Comparison of ENCODE assay signal across 25 mouse cellular contexts in the genomic region with DNA sequence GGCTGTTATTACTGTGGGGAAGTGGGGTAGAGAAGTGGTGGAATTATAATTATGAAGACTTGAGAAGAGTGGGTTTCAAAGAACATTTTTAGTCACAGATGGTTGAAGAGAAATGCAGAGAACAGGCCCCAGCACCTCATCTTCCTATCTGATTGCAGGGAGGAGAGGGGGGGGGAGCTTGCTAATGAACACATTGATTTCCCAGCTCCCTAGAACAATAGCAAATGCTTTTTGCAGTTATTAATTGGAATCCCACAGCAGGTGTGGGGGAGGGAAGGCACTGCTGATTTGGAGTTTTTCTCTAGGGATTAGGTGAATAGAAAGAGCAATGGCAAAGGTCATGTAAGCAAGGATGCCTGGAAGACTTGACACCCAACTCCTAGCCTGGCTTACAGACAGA.
DNase-seq lines count a peak whose midpoint lies in the region; ATAC-seq and TF ChIP-seq lines count a peak whose summit lies in the region.
"Had no signal": no experiment of that assay in that cellular context is flagged by ENCODE, and none has a peak within 500 bp of the region (broad histone marks: within the 10 kb centered on the region; RNA-seq: fewer than 3 reads in every experiment).

No protein-coding gene starts in this region.

- DNase-seq in forebrain, embryonic 10.5 days (ENCODE audit: extremely low spot score, low spot score) = no peak
- DNase-seq in forebrain, postnatal 0 days = no peak
- peak; percentile 31 to 80 for DNase-seq in layer of hippocampus, adult 18-20 months (ENCODE audit: low spot score in 2 of 2)
- no peak for DNase-seq in layer of hippocampus, postnatal 25 days (ENCODE audit: extremely low spot score in 1 of 2, low spot score in 1 of 2)
- DNase-seq in layer of hippocampus, adult 2 months (ENCODE audit: low spot score in 2 of 2) = peak; percentile 62
- peak; percentile 31 for DNase-seq in telencephalon, adult 2 months (ENCODE audit: low read depth, low spot score)
- no peak for DNase-seq in lung, adult 2 months
- DNase-seq: adrenal gland, adult 2 months; cerebellum, adult 2 months; cerebellum, postnatal 25 days; gastrocnemius, postnatal 36 days; heart, adult 2 months; kidney, postnatal 4 days; liver; lung, postnatal 4 days; midbrain, embryonic 14.5 days; thymus, adult 18-20 months; thymus, postnatal 4 days had no signal

- H3K9me3 ChIP-seq in forebrain, embryonic 10.5 days = no peaks in the 10 kb centered on the region
- no peaks in the 10 kb centered on the region for H3K9me3 ChIP-seq in forebrain, postnatal 0 days (ENCODE audit: low read length)
- H3K9me3 ChIP-seq in heart, embryonic 12.5 days (replicated peaks) = no peaks in the 10 kb centered on the region
- H3K9me3 ChIP-seq: limb, embryonic 10.5 days; liver, embryonic 15.5 days; stomach, embryonic 15.5 days had no signal

- TF ChIP-seq CTCF in forebrain, postnatal 0 days (IDR thresholded peaks at IDR 0.05; ENCODE audit: low read depth) = no peak
- no peak for TF ChIP-seq CTCF in layer of hippocampus, adult 2 months (conservative IDR thresholded peaks at IDR 0.05)
- no peak for TF ChIP-seq CTCF in lung, adult 2 months (IDR thresholded peaks at IDR 0.05; ENCODE audit: insufficient read depth, low read length)

- H3K9ac ChIP-seq in forebrain, postnatal 0 days = no peak overlapping the region
- H3K9ac ChIP-seq in heart, embryonic 12.5 days = no peak overlapping the region
- H3K9ac ChIP-seq: liver, embryonic 15.5 days; stomach, embryonic 15.5 days had no signal

- H3K4me1 ChIP-seq in forebrain, embryonic 10.5 days = peaks cover 61% of the 10 kb centered on the region
- no peaks in the 10 kb centered on the region for H3K4me1 ChIP-seq in forebrain, postnatal 0 days (ENCODE audit: insufficient read depth)
- no peaks in the 10 kb centered on the region for H3K4me1 ChIP-seq in lung, adult 2 months (ENCODE audit: control insufficient read depth, insufficient read depth, low read length)
- no peaks in the 10 kb centered on the region for H3K4me1 ChIP-seq in heart, embryonic 12.5 days (replicated peaks)
- H3K4me1 ChIP-seq: limb, embryonic 10.5 days; liver, embryonic 15.5 days; stomach, embryonic 15.5 days had no signal

- H3K36me3 ChIP-seq in forebrain, embryonic 10.5 days (replicated peaks) = no peaks in the 10 kb centered on the region
- no peaks in the 10 kb centered on the region for H3K36me3 ChIP-seq in forebrain, postnatal 0 days (ENCODE audit: insufficient read depth)
- H3K36me3 ChIP-seq in heart, embryonic 12.5 days = no peaks in the 10 kb centered on the region
- H3K36me3 ChIP-seq: limb, embryonic 10.5 days; liver, embryonic 15.5 days; stomach, embryonic 15.5 days had no signal

- peaks cover 18% of the 10 kb centered on the region; the same call in 1 of the 2 replicates for H3K27me3 ChIP-seq in forebrain, embryonic 10.5 days (ENCODE audit: poor library complexity, severe bottlenecking)
- no peaks in the 10 kb centered on the region for H3K27me3 ChIP-seq in forebrain, postnatal 0 days (ENCODE audit: insufficient read depth, low read length)
- no peaks in the 10 kb centered on the region for H3K27me3 ChIP-seq in heart, embryonic 12.5 days (replicated peaks)
- H3K27me3 ChIP-seq: liver, embryonic 15.5 days; Patski; stomach, embryonic 15.5 days had no signal

- no peak for TF ChIP-seq POLR2A in lung, adult 2 months (IDR thresholded peaks at IDR 0.05; ENCODE audit: borderline replicate concordance, extremely low read depth, low read depth, low read length)

- H3K27ac ChIP-seq in forebrain, embryonic 10.5 days = peak overlapping the region; percentile 68
- no peak overlapping the region for H3K27ac ChIP-seq in forebrain, postnatal 0 days (ENCODE audit: low read depth, low read length)
- H3K27ac ChIP-seq in layer of hippocampus, adult 2 months = peak overlapping the region; percentile 88
- no peak overlapping the region for H3K27ac ChIP-seq in heart, embryonic 12.5 days (ENCODE audit: poor library complexity, severe bottlenecking)
- H3K27ac ChIP-seq: heart, adult 2 months; left cerebral cortex, adult 2 months; limb, embryonic 10.5 days; liver, embryonic 15.5 days; stomach, embryonic 15.5 days had no signal

- no peak; the same call in 1 of the 2 replicates for ATAC-seq in forebrain, postnatal 0 days
- ATAC-seq in heart, embryonic 12.5 days (ENCODE audit: insufficient number of reproducible peaks, low FRiP score) = no peak
- ATAC-seq: intestine, postnatal 0 days; Patski had no signal

- no peak overlapping the region for H3K4me2 ChIP-seq in forebrain, postnatal 0 days (ENCODE audit: low read depth)
- H3K4me2 ChIP-seq in heart, embryonic 12.5 days = no peak overlapping the region
- H3K4me2 ChIP-seq: liver, embryonic 15.5 days; stomach, embryonic 15.5 days had no signal

- no peak overlapping the region for H3K4me3 ChIP-seq in forebrain, embryonic 10.5 days
- no peak overlapping the region for H3K4me3 ChIP-seq in forebrain, postnatal 0 days (ENCODE audit: low read depth, low read length)
- no peak overlapping the region for H3K4me3 ChIP-seq in layer of hippocampus, adult 2 months
- no peak overlapping the region for H3K4me3 ChIP-seq in lung, adult 2 months (replicated peaks; ENCODE audit: extremely low read depth, low read depth, low read length)
- no peak overlapping the region for H3K4me3 ChIP-seq in heart, embryonic 12.5 days
- H3K4me3 ChIP-seq: heart, adult 2 months; left cerebral cortex, adult 2 months; limb, embryonic 10.5 days; liver, embryonic 15.5 days; stomach, embryonic 15.5 days had no signal

Comparison
In these comparisons a context has a peak if more than half of its experiments do, and no peak if none do; other contexts are left out.
1. DNase-seq: peak in layer of hippocampus, adult 18-20 months (2 of 2), layer of hippocampus, adult 2 months (2 of 2) and telencephalon, adult 2 months (single experiment); none in forebrain, embryonic 10.5 days (single experiment), forebrain, postnatal 0 days (single experiment), layer of hippocampus, postnatal 25 days (0 of 2) and lung, adult 2 months (single experiment).
2. H3K27ac ChIP-seq: peak in forebrain, embryonic 10.5 days (single experiment) and layer of hippocampus, adult 2 months (single experiment); none in forebrain, postnatal 0 days (single experiment) and heart, embryonic 12.5 days (single experiment).